Mouse (Mus musculus) E14TG2a.4 (cell line): ENCODE measurements around the gene Edn3.

Source experiments
- H3K27me3 ChIP-seq: 2 replicates; pipeline ENCODE4 v1.6.1; 2014; ENCODE audit warnings: low read length, control low read depth; ENCODE audit not compliant: insufficient read depth
- H3K36me3 ChIP-seq: 2 replicates; pipeline ENCODE4 v1.6.1; 2014; ENCODE audit warnings: low read length, control low read depth; ENCODE audit not compliant: insufficient read depth
- H3K4me1 ChIP-seq: replicated peaks from 2 replicates; pipeline ENCODE4 v1.6.1; 2014; ENCODE audit warnings: low read depth, low read length, control low read depth
- H3K4me3 ChIP-seq: replicated peaks from 2 replicates; pipeline ENCODE4 v1.5.1; 2014; ENCODE audit warnings: mild to moderate bottlenecking, low read length
- H3K9me3 ChIP-seq: 2 replicates; pipeline ENCODE4 v1.6.1; 2014; ENCODE audit warnings: low read length, control low read depth
- CTCF ChIP-seq: conservative IDR thresholded peaks from 2 replicates; pipeline ENCODE4 v1.5.1; 2014; ENCODE audit warnings: low read length
- NANOG ChIP-seq: IDR thresholded peaks from 2 replicates; pipeline ENCODE4 v1.6.1; 2014; ENCODE audit warnings: borderline replicate concordance, low read length, mixed read lengths
- POU5F1 ChIP-seq: IDR thresholded peaks from 2 replicates; pipeline ENCODE4 v1.6.1; 2014; ENCODE audit warnings: low read length, borderline replicate concordance

Gene Edn3

DNA sequence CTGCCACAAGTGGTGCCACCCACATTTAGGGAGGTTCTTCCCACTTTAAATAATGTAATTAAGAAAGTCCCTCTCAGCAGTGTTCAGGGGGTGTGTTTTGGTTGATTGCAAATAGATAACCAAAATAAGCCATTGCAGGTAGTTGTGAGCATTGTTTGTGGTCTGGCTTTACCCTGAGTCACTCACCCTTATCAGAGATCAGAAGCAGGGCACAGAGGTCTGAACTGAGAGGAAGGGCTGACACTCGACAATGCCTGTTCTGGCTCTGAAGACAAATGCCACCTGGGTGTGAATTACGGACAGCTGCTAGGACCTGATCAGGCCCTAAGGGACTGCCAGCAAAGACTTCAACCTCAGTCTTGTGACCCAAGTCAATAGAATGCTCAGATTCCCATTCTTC, 47.5 kb downstream of the Edn3 start:
- TF ChIP-seq NANOG (no peak), CTCF (no peak), POU5F1 (no peak)

DNA sequence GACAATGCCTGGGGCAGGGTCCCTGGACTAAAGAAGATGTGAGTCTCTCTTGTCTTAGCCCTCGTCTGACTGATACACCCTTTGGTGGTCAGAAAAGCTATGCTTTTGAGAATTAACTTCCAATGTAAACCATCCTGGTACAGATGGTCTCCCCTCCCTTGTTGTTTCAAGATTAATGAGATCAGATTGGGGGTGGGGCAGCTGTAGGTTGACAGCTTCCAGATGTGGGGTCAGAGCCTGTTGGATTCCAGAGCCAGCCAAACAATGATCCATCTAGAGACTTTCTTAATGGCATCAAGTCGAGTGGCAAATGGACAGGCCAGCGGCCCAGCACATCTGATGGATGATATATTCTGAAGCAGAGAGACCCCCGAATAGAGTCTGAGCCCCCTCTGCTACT, 48.9 kb downstream of the Edn3 start:
- H3K27me3 ChIP-seq = no peaks in the 10 kb centered on the region
- no peak for TF ChIP-seq NANOG
- no peak for TF ChIP-seq POU5F1
- no peak for TF ChIP-seq CTCF

More for the DNA sequence above, 47.5 kb downstream of the Edn3 start:
- Histone ChIP-seq H3K4me1 (no peaks in the 10 kb centered on the region), H3K4me3 (no peak overlapping the region), H3K36me3 (no peaks in the 10 kb centered on the region), H3K9me3 (0 out of 2 replicates have a peak, but pooled peaks cover 4% of the 10 kb centered on the region), H3K27me3 (0 out of 2 replicates have a peak, but pooled peaks cover 3% of the 10 kb centered on the region)

DNA sequence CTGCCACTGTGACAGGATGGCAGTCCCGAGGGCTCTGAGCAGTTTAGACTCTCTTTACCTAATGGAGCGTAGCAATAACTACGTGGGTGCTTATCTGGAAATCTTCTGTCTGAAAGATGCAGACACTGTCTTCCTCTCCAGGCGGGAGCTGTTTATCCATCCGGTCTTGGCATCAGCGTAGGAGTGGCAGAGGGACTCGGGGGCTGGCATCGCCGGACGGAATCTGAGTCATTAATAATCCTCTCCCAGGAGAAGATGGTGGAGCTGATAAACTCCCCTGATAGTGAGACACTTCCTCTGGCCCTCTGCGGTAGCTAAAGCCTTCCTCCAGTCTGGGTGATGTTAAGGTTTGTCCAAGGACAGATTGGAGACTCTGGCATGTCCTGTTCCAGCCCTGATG, 52.9 kb downstream of the Edn3 start:
- TF ChIP-seq CTCF = no peak
- TF ChIP-seq POU5F1 = no peak
- TF ChIP-seq NANOG = no peak
- no peaks in the 10 kb centered on the region for H3K9me3 ChIP-seq
- H3K4me1 ChIP-seq = no peaks in the 10 kb centered on the region
- H3K27me3 ChIP-seq = no peaks in the 10 kb centered on the region
- no peaks in the 10 kb centered on the region for H3K36me3 ChIP-seq
- no peak overlapping the region for H3K4me3 ChIP-seq

More for the DNA sequence above, 48.9 kb downstream of the Edn3 start:
- Histone ChIP-seq H3K36me3 (no peaks in the 10 kb centered on the region), H3K4me1 (no peaks in the 10 kb centered on the region), H3K9me3 (0 out of 2 replicates have a peak, but pooled peaks cover 4% of the 10 kb centered on the region), H3K4me3 (no peak overlapping the region)

DNA sequence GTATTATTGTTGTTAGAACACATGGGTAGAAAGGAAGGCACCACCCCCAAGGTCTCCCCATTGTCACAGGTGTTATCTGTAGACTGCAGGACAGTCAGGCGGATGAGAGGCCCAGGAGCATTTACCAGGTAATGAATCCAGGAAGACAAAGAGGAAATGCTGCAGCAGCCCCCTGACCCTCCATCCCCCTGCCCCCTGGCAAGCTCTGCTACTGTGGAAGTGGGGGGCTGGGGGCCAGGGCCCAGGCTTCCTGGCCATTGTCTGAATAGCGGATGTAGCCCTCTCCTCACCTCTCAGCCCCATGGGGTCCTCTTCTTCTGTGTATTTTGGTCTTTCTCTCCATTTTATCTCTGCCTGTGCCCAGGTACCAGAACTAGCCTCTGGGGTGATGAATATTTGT, 55.7 kb downstream of the Edn3 start:
- no peaks in the 10 kb centered on the region for H3K27me3 ChIP-seq
- TF ChIP-seq POU5F1 = no peak
- no peak for TF ChIP-seq CTCF
- TF ChIP-seq NANOG = no peak
- H3K4me1 ChIP-seq = no peaks in the 10 kb centered on the region
- no peaks in the 10 kb centered on the region for H3K36me3 ChIP-seq
- no peak overlapping the region for H3K4me3 ChIP-seq
- H3K9me3 ChIP-seq = no peaks in the 10 kb centered on the region

DNA sequence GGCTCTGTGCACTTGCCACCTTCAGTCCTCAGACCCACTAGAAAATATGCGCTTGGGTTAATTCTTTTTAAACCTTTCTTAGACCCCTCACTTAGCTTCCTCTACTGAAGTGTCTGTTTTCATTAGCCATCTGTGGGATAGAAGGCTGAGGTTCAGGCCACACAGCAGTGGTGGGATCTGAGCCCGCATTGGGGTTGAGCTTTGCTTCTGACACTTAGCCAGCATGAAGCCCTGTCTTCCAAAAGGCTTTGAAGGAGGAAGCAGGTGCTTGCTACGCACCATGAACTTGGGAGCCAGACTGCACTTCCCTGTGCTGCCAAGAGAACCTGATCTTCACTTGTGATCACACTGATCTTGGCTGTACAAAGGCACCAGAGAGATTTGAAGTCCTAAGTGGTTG, 59.9 kb downstream of the Edn3 start:
- H3K27me3 ChIP-seq = no peaks in the 10 kb centered on the region
- no peaks in the 10 kb centered on the region for H3K36me3 ChIP-seq
- TF ChIP-seq NANOG = no peak
- TF ChIP-seq POU5F1 = no peak
- no peak for TF ChIP-seq CTCF

DNA sequence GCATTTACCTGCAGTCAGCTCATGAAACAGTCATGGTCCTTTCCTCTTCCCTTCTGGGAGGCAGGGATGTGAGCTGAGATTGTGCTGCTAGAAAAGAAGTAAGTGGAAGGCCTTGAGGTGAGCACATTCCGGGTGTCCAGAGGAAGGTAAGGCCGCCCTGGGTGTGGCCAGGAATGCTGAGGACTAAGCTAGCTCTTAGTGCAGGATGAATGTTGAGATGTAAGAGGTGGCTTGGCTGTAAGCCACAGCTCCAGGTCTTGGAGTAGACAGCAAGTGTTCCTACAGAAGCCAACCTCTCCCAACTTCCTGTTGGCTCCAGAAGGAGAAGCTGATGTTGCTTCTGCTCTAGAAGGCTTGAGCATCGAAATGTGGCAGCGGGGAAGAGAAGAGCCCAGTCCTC, 67.4 kb downstream of the Edn3 start:
- Histone ChIP-seq H3K27me3 (no peaks in the 10 kb centered on the region), H3K4me1 (no peaks in the 10 kb centered on the region), H3K4me3 (no peak overlapping the region), H3K36me3 (no peaks in the 10 kb centered on the region), H3K9me3 (no peaks in the 10 kb centered on the region)
- no peak for TF ChIP-seq POU5F1
- no peak for TF ChIP-seq CTCF
- no peak for TF ChIP-seq NANOG

More for the DNA sequence above, 59.9 kb downstream of the Edn3 start:
- H3K4me3 ChIP-seq = no peak overlapping the region
- H3K9me3 ChIP-seq = no peaks in the 10 kb centered on the region
- no peaks in the 10 kb centered on the region for H3K4me1 ChIP-seq

DNA sequence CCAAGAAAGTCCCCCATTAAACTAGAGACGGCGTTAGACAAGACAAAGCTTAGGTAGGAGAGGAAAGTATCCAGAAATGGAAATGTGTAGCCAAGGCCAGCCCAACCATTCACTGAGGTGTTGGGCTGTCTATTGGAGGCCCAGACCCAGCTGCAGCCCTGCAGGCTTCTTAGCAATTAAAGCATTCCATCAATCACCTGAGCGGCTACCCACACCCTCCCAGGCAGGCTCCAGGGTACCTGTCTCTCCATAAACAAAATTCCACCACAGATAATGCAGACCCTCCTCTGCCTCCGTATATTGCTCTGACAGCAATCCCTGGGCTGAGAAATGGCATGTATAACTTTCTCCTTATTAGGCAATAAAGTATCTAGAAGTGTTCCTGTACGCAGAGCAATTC, 73.2 kb downstream of the Edn3 start:
- H3K4me1 ChIP-seq = no peaks in the 10 kb centered on the region
- TF ChIP-seq NANOG = no peak
- TF ChIP-seq POU5F1 = no peak
- TF ChIP-seq CTCF = no peak
- no peak overlapping the region for H3K4me3 ChIP-seq
- 0 out of 2 replicates have a peak, but pooled peaks cover 2% of the 10 kb centered on the region for H3K27me3 ChIP-seq
- H3K9me3 ChIP-seq = no peaks in the 10 kb centered on the region
- no peaks in the 10 kb centered on the region for H3K36me3 ChIP-seq
